Mouse (Mus musculus): ENCODE data around the gene Rd3. TPM values are rescaled to one million over a fixed set of nuclear protein-coding genes. Genes with fewer than 3 reads are reported as not detected.

Rd3 gene
- polyA plus RNA-seq, 1 experiment from 2014 or later: 0.08 TPM

DNA sequence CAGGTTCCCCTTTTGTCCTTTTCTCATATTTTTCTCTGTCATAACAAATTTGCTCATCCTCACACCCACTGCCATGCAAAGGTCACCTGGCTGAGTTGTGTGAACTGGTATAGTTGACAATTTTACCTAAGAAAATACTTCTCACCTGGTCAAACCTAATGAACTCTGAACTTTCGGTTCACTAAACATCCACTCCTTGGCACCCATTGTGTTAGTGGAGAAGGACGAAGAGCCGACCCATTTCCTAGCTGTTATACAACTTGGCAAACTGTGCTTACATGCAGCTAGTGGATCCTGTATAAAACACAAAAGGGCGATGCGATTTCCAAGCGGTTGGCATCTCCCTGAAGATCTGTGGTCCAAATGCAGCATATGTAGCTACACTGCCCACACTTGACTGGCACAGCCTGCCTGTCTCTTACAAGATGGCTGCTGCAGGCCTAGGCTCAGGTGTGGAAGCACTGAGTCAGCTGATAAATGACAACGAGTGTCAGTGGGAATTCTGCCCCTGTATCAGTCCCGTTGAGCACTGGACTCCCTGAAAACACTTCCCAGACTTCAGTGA lies 19.5 kb downstream of the Rd3 start:
- Histone ChIP-seq H3K9ac (ENCODE audit: low read depth, low read length) (no peak overlapping the region), H3K4me3 (ENCODE audit: low read depth, low read length) (no peak overlapping the region), H3K9me3 (ENCODE audit: control insufficient read depth) (no peaks in the 10 kb centered on the region), H3K4me2 (replicated peaks; ENCODE audit: low read depth) (no peak overlapping the region), H3K27ac (ENCODE audit: low read depth, low read length) (no peak overlapping the region), H3K27me3 (replicated peaks; ENCODE audit: control insufficient read depth, insufficient read depth, low read length) (no peaks in the 10 kb centered on the region), H3K36me3 (ENCODE audit: control insufficient read depth, insufficient read depth) (peaks cover 43% of the 10 kb centered on the region), H3K4me1 (replicated peaks; ENCODE audit: control insufficient read depth, insufficient read depth, low read length) (no peaks in the 10 kb centered on the region)
- ATAC-seq: no peak
- 89% methylated on average over 8 of the region's 8 CpGs for WGBS
- no peak for TF ChIP-seq CTCF (IDR thresholded peaks at IDR 0.05; ENCODE audit: low read depth)

DNA sequence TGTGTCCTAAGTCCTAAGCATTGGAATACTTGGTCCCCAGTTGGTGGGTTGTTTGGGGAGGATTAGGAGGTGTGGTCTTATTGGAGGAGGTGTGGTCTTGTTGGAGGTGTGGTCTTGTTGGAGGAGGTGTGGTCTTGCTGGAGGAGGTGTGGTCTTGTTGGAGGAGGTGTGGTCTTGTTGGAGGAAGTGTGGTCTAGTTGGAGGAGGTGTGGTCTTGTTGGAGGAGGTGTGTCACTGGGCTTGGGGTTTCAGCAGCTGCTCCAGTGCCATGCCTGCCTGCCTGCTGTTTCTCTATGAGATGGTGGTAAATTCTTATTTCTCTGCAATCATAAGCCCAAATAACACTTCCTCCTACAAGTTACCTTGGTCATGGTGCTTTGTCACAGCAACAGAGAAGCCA lies 21.9 kb downstream of the Rd3 start:
- H3K27me3 ChIP-seq (replicated peaks; ENCODE audit: control insufficient read depth, insufficient read depth, low read length): no peaks in the 10 kb centered on the region
- H3K4me2 ChIP-seq (replicated peaks; ENCODE audit: low read depth): no peak overlapping the region
- H3K36me3 ChIP-seq (ENCODE audit: control insufficient read depth, insufficient read depth): peaks cover 43% of the 10 kb centered on the region
- no peak for TF ChIP-seq CTCF (IDR thresholded peaks at IDR 0.05; ENCODE audit: low read depth)
- H3K27ac ChIP-seq (ENCODE audit: low read depth, low read length): no peak overlapping the region
- ATAC-seq: 0 out of 2 replicates have a peak, but pooled peaks have one; percentile 33
- H3K4me3 ChIP-seq (ENCODE audit: low read depth, low read length): no peak overlapping the region
- H3K9ac ChIP-seq (ENCODE audit: low read depth, low read length): no peak overlapping the region
- H3K9me3 ChIP-seq (ENCODE audit: control insufficient read depth): no peaks in the 10 kb centered on the region
- H3K4me1 ChIP-seq (replicated peaks; ENCODE audit: control insufficient read depth, insufficient read depth, low read length): no peaks in the 10 kb centered on the region

Small RNA genes within 50 kb of the gene (microRNA-seq; reads per million reads assigned to microRNA genes)
- gene Mir3473c: not detected

Other genes starting within 250 kb of the Rd3 start
- gene Nek2, start 155.9 kb upstream of the Rd3 start, polyA plus RNA-seq (2015; fragmentation: Nextera tagmentation; extraction: Ambion mirVana): 10.7 and 11.9 TPM in 2 replicates
- 11.6 and 12.8 TPM in 2 replicates for gene Slc30a1, start 70.6 kb upstream of the Rd3 start, polyA plus RNA-seq (2015; fragmentation: Nextera tagmentation; extraction: Ambion mirVana)
- 10.3 and 10.4 TPM in 2 replicates for gene Traf5, start 115.2 kb downstream of the Rd3 start, polyA plus RNA-seq (2015; fragmentation: Nextera tagmentation; extraction: Ambion mirVana)
- gene Rcor3, start 160.7 kb downstream of the Rd3 start, polyA plus RNA-seq (2015; fragmentation: Nextera tagmentation; extraction: Ambion mirVana): 16.8 and 17.9 TPM in 2 replicates
- gene Kcnh1, start 213.4 kb downstream of the Rd3 start, polyA plus RNA-seq (2015; fragmentation: Nextera tagmentation; extraction: Ambion mirVana): 0.65 and 0.69 TPM in 2 replicates

Measured in intestine, postnatal 0 days (tissue).